Mouse (Mus musculus) cerebellum, adult 11-12 months (tissue): ENCODE measurements at regions not wholly inside any gene's neighbourhood (a gene's known extent, or its start where the extent isn't known, plus 50 kb on each side); places are given as distances from the start of the nearest gene placed in this dataset.

Experiments used
- DNase-seq: peaks from one replicate; pipeline ENCODE4 v3.0.0; 2022

DNA sequence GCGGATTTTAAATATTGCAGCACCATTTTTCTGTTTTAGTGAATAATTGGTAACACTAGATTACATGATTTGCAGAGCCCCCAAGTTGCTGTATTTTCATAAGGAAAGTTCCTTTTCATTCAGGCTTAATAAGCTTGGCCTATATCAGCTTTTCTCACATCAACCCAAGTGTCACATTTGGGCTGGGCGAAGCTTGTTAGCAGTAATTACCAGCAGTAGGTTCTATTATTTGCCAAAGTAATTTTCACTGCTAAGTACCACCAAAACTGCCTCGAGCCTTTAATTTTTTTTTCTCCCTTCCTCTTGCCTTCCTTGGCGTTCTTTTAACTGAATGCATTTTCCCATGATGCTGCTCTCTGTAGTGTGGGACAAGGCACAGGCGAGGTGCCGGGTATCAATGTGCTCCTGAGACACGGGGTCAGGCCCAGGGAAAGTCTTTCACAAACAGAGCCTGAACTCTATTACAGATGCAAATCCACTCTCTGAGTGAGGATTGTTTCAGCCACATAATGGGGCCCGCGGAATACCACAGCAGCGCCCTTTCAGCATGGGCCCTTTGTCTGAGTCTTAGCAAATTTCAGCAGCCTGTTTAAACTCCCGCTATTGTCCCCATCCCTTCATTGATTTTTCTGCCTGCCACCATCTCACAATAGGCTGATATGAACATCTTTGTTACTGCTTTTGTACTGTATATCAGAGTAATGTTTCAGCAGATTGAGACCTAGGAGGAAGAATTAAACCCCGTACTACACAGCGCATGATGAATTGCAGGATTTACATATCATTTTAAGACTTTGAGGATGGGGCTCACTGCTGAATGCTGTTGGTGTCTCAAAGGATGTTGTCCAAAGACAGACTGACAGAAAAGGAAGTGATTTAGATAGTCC lies 205.1 kb upstream of the Epha3 start:
- no peak for DNase-seq

- DNase-seq: no peak
Observed at GRCm38 (mm10) chr16:64062584-64062983, 198.6 kb upstream of the Epha3 start.

- DNase-seq: no peak
Observed at GRCm38 (mm10) chr16:64058712-64059111, 194.7 kb upstream of the Epha3 start.

DNA sequence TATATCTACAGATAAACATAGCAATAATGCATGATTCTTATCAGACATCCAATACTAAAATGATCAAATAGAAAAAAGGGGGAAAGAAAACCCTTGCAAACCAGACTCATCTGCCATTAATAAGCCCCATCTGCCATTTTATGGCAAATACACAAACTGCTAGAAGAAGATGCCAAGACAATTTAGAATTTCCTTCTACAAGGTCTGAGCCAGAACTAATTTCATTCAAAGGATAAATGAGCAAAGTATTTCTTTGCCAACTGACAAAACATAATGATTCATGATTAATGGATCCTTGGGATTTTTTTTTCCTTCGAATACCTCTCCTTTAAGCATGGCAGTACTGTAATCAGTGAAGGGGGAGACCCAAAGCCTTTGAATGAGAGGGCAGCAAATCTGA lies 190.4 kb upstream of the Epha3 start:
- DNase-seq: no peak

- DNase-seq: no peak
Observed at GRCm38 (mm10) chr16:64048026-64048425, 184.1 kb upstream of the Epha3 start.

DNA sequence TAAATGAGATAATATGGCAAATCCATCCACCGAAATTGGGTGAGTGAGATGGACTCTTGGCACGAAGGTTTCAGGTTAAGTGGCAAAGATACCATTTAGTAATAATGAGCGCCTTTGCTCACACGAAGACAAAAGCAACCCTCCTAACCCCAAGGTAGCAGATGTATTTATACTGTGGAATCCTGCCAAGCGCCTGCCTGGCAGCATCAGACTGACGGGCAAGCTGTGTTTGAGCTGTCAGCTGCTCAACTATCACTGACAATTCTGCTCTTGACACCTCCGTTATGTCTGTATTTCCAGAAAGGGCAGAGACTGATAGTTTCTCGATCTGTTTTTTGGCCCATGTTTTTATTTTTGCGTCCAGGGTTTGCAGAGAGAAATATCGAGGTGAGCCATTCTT lies 169.1 kb upstream of the Epha3 start:
- peak; percentile 3 for DNase-seq

DNA sequence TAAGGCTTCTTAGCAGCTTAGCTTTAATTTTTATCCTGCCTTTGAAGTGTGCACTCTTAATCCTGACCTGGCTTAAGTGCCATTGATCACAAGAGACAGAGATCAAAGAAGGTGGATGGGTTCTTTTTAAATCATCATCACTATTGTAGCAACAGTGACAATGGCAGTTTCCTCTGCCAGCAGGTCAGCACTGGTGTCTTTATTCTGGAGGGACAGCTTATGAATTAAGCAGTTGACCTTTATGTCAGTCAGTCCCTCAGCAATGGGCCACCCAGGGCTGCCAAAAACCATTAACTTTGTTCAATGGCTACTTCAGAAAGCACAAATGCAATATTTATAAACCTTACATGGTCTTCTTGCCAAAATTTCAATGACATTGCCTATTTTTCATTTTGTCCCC lies 160.0 kb upstream of the Epha3 start:
- DNase-seq: no peak

DNA sequence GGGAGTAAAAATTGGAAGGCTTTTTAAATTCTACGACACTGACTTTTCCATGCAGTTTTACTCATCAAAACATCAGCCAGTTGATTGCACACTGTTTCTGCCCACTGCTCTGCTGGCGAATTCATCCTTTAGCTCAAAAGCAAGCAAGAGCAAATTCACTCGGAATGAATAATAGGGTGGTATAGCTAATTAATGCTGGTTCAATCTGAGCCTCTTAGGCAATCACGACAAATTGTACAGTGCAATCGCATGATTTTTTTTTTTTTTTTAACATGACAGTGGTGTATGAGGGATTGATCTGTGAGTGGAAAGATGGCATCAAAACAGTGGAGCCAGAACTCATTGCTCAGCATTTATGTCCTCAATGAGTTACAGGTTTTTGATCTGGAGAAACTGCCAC lies 136.9 kb upstream of the Epha3 start:
- DNase-seq: no peak

DNA sequence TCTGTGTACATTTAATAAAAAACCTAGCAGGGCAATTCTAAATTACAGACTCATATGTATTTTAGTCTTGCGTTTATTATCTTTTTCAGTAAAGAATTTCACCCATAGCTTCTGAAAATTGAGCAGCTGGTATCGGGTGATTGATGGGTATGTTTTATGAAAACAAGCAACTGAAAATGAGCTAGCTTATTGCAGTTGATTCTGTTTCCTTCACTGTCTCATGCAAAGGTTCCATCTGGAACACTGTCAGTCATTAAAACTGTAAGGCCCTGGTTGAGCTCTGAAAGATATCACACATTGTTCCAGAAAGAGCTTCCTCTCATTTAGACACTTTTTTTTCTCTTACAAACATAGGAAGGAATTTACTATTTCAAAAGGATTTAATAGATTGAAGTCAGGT lies 103.4 kb upstream of the Epha3 start:
- DNase-seq: no peak

DNA sequence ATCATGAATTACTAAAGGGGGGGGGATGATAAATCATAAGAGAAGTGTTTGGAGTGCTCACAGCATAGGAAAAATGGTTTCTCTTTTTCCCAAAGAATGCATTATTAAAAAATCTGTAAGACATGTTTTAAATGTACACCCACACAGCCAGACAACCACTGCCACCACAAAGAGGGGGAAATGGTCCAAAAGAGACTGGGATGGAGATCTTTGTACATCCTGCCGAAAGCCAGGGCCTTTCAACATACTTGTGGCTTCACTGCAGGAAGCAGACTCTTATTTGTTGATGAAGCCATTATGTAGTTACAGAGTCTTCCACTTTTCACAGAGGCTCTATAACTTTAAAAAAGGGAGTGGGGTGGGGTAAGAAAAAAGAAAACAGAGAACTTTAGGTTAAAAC lies 96.8 kb upstream of the Epha3 start:
- no peak for DNase-seq

DNA sequence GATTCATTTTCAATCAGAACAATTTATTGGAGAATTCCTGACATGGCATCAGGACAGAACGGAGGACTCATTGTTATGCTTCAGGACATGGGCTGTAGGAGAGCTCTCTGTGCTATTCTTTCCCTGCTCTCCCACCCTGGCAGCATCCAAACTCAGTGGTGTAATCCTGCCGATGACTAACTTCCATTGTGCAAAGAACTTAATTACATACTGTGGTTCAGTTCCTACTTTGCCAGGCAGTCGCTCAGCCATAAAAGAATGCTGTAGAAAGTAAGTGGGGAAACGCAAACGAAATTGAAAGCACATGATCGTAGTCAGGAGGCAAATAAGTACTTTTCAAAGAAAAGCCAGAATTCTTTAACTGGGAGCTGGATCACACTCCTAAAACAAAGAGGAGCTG lies 94.2 kb upstream of the Epha3 start:
- DNase-seq: no peak

DNA sequence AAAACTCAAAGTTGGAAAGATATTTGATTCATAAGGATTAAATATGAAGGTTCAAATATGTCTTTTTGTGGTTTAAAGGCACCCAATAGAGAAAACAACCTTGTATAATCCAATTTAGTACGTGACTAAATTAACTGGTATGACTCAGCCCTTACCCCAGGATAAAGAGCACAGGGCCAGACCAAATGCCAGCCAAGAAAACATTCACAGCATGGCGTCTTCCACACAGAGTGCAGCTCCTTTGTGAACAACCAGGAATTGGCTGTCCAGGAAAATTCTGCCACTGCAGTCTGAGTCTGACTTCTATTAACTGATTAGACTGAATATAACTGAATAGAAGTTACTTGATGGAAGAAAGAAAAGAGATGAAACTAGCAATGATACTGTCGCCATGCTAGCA lies 61.2 kb upstream of the Epha3 start:
- peak; percentile 29 for DNase-seq

GRCm38 (mm10) chr16:63921146-63921545 lies 57.2 kb upstream of the Epha3 start:
- DNase-seq: no peak
